8 mouse cellular contexts compared by ENCODE assay signal in genomic region chr11:117082353-117082934, GRCm38 (mm10). TPM values are rescaled to one million over a fixed set of nuclear protein-coding genes. Genes with fewer than 3 reads are reported as not detected.
DNase-seq lines count a peak whose midpoint lies in the region; ATAC-seq and TF ChIP-seq lines count a peak whose summit lies in the region.

No protein-coding gene starts in this region.

- H3K4me3 ChIP-seq in liver, adult 2 months (ENCODE audit: insufficient read depth, low read depth, low read length) = no peak overlapping the region
- no peak overlapping the region for H3K4me3 ChIP-seq in embryonic facial prominence, embryonic 10.5 days
- no peak overlapping the region for H3K4me3 ChIP-seq in hindbrain, embryonic 15.5 days
- H3K4me3 ChIP-seq in midbrain, embryonic 15.5 days = no peak overlapping the region

- peaks cover 6% of the 10 kb centered on the region; the same call in 1 of the 2 replicates for H3K36me3 ChIP-seq in liver, adult 2 months (ENCODE audit: control insufficient read depth, insufficient read depth, low read length)
- H3K36me3 ChIP-seq in embryonic facial prominence, embryonic 10.5 days (replicated peaks) = peaks cover 64% of the 10 kb centered on the region
- H3K36me3 ChIP-seq in hindbrain, embryonic 15.5 days = peaks cover 15% of the 10 kb centered on the region
- H3K36me3 ChIP-seq in midbrain, embryonic 15.5 days (replicated peaks) = peaks cover 21% of the 10 kb centered on the region

- no peak for TF ChIP-seq CTCF in liver, adult 2 months (IDR thresholded peaks at IDR 0.05; ENCODE audit: low read depth, low read length)

- no peak for TF ChIP-seq POLR2A in liver, adult 2 months (IDR thresholded peaks at IDR 0.05; ENCODE audit: extremely low read depth, insufficient read depth, low read length)

- ATAC-seq in hindbrain, embryonic 15.5 days (ENCODE audit: low FRiP score, low read depth) = no peak
- no peak for ATAC-seq in midbrain, embryonic 15.5 days (replicated peaks)
- ATAC-seq in erythroblast, adult 5-6 weeks (replicated peaks; ENCODE audit: low FRiP score, poor library complexity, severe bottlenecking) = no peak

- H3K27ac ChIP-seq in liver, adult 2 months (replicated peaks; ENCODE audit: insufficient read depth, low read depth, low read length) = peak overlapping the region; percentile 85
- H3K27ac ChIP-seq in embryonic facial prominence, embryonic 10.5 days (replicated peaks) = peak overlapping the region; percentile 46; the same call in 1 of the 2 replicates
- peak overlapping the region; percentile 36; the same call in 1 of the 2 replicates for H3K27ac ChIP-seq in hindbrain, embryonic 15.5 days (replicated peaks)
- peak overlapping the region; percentile 66 for H3K27ac ChIP-seq in midbrain, embryonic 15.5 days

- WGBS in liver, adult 2 months = 67% methylated on average over 11 of the region's 11 CpGs
- 68% methylated on average over 11 of the region's 11 CpGs for WGBS in embryonic facial prominence, embryonic 10.5 days
- WGBS in hindbrain, embryonic 15.5 days = 86% methylated on average over 11 of the region's 11 CpGs
- 83% methylated on average over 11 of the region's 11 CpGs for WGBS in midbrain, embryonic 15.5 days

- H3K4me2 ChIP-seq in hindbrain, embryonic 15.5 days = no peak overlapping the region
- H3K4me2 ChIP-seq in midbrain, embryonic 15.5 days = no peak overlapping the region

- peaks cover 4% of the 10 kb centered on the region; the same call in 1 of the 2 replicates for H3K79me2 ChIP-seq in liver, adult 2 months (ENCODE audit: control insufficient read depth, insufficient read depth, low read length)

- no peaks in the 10 kb centered on the region for H3K9me3 ChIP-seq in embryonic facial prominence, embryonic 10.5 days
- no peaks in the 10 kb centered on the region for H3K9me3 ChIP-seq in hindbrain, embryonic 15.5 days
- H3K9me3 ChIP-seq in midbrain, embryonic 15.5 days = no peaks in the 10 kb centered on the region

- DNase-seq in liver, adult 2 months (ENCODE audit: extremely low read depth, low read depth, low spot score) = no peak
- no peak for DNase-seq in liver
- DNase-seq in embryonic facial prominence, embryonic 10.5 days (ENCODE audit: low spot score) = no peak
- no peak for DNase-seq in frontal cortex, postnatal 25 days (ENCODE audit: low spot score in 2 of 2)
- DNase-seq in ovary, postnatal 36 days (ENCODE audit: low spot score) = no peak

- H3K4me1 ChIP-seq in liver, adult 2 months (ENCODE audit: control insufficient read depth, insufficient read depth, low read length) = peaks cover 32% of the 10 kb centered on the region
- H3K4me1 ChIP-seq in embryonic facial prominence, embryonic 10.5 days = peaks cover 42% of the 10 kb centered on the region
- peaks cover 24% of the 10 kb centered on the region for H3K4me1 ChIP-seq in hindbrain, embryonic 15.5 days (replicated peaks)
- H3K4me1 ChIP-seq in midbrain, embryonic 15.5 days = peaks cover 25% of the 10 kb centered on the region

- H3K27me3 ChIP-seq in liver, adult 2 months (ENCODE audit: control insufficient read depth, insufficient read depth, low read length) = no peaks in the 10 kb centered on the region
- no peaks in the 10 kb centered on the region for H3K27me3 ChIP-seq in embryonic facial prominence, embryonic 10.5 days (replicated peaks; ENCODE audit: low read depth, poor library complexity, severe bottlenecking)
- no peaks in the 10 kb centered on the region for H3K27me3 ChIP-seq in hindbrain, embryonic 15.5 days
- no peaks in the 10 kb centered on the region for H3K27me3 ChIP-seq in midbrain, embryonic 15.5 days (replicated peaks)

- H3K9ac ChIP-seq in liver, adult 2 months (ENCODE audit: low read depth, low read length) = no peak overlapping the region
- 0 out of 2 replicates have a peak overlapping the region, but pooled peaks have one; percentile 1 for H3K9ac ChIP-seq in hindbrain, embryonic 15.5 days
- no peak overlapping the region for H3K9ac ChIP-seq in midbrain, embryonic 15.5 days

RNA-seq across cellular contexts. Expression of gene Sec14l1, which starts 32.5 kb away (rescaled TPM):
- 4.6 and 6.0 TPM in 2 replicates for total RNA-seq in liver, adult 2 months (2014; rRNA removed)
- polyA plus RNA-seq in liver, adult 2 months (2012; rRNA removed) = 6.7 and 8.2 TPM in 2 replicates
- 50.6 and 51.8 TPM in 2 replicates for polyA plus RNA-seq in embryonic facial prominence, embryonic 10.5 days (2016; fragmentation: Nextera tagmentation; extraction: Ambion mirVana)
- 57.2 and 63.0 TPM in 2 replicates for polyA plus RNA-seq in hindbrain, embryonic 15.5 days (2015; fragmentation: Nextera tagmentation; extraction: Ambion mirVana)
- polyA plus RNA-seq in midbrain, embryonic 15.5 days (2015; fragmentation: Nextera tagmentation; extraction: Ambion mirVana) = 62.8 and 63.9 TPM in 2 replicates
- 15.7 and 16.9 TPM in 2 replicates for total RNA-seq in erythroblast, adult 5-6 weeks (2015; ENCODE audit: low replicate concordance)
- total RNA-seq in erythroblast, adult 5-6 weeks (2017; ENCODE audit: low replicate concordance) = 27.2 and 32.7 TPM in 2 replicates
